Mouse (Mus musculus): ENCODE measurements around the gene Nsl1.

Nsl1 gene

GRCm38 (mm10) chr1:191093578-191093977 lies 30.8 kb downstream of the Nsl1 start:
- DNase-seq (ENCODE audit: low spot score in 2 of 2): no peak

GRCm38 (mm10) chr1:191095019-191095418 lies 32.2 kb downstream of the Nsl1 start:
- DNase-seq (ENCODE audit: low spot score in 2 of 2): no peak

- DNase-seq (ENCODE audit: low spot score in 2 of 2): no peak
Measured at GRCm38 (mm10) chr1:191096871-191097681, 34.3 kb downstream of the Nsl1 start.

GRCm38 (mm10) chr1:191097802-191098747 lies 35.3 kb downstream of the Nsl1 start, which contains the start of gene Batf3:
Gene Batf3, plus strand, starts transcription at chr1:191097847.
- peak in 1 of 2 experiments; percentile 53 for DNase-seq (ENCODE audit: low spot score in 2 of 2)

DNA sequence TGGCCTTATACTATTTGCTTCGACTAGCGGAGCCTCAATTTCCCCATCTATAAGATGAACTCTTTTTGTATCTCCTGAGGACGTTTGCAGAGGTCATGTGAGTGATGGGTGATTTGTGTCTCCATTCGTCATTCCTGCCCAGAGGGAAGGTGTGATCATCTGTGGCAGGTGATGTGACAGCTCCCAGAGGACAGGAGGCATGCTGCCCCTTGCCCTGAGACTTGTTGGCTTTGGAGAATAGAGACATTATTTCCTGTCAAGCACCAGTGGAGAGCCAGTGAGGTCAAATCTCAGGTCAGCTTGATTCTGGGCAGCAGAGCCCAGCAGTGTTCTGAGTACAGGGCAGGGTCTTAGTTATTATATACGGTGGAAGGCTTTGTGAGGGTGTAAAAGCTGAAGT lies 36.3 kb downstream of the Nsl1 start:
- no peak for DNase-seq (ENCODE audit: low spot score in 2 of 2)

DNA sequence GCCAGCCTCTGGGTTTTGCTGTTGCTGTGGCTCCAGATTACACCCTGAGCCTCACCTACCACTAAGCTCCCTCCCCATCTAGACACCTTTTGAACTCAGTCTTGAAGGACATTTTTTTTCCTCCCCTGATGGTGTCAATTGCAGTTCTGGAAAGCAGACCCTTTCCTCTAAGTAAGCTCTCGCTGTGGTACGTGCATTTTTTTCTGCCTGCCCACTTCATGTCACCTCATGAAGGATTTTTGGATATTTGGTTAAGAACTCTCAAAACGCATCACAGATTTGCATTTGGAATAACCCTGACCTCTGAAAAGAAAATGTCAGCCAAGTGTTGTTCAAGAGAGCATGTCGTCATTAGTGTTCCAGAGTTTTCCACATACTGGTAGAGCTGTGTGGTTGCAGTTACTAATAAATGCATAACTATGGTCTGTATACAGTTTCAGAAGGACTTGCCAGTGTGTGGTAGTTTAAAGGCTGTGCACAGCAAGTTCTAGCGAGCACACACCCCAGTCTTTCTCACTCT lies 37.0 kb downstream of the Nsl1 start:
- no peak for DNase-seq (ENCODE audit: low spot score in 2 of 2)

- DNase-seq (ENCODE audit: low spot score in 2 of 2): no peak
Measured at GRCm38 (mm10) chr1:191102730-191103370, 40.0 kb downstream of the Nsl1 start.

GRCm38 (mm10) chr1:191105246-191105645 lies 42.4 kb downstream of the Nsl1 start:
- no peak for DNase-seq (ENCODE audit: low spot score in 2 of 2)

DNA sequence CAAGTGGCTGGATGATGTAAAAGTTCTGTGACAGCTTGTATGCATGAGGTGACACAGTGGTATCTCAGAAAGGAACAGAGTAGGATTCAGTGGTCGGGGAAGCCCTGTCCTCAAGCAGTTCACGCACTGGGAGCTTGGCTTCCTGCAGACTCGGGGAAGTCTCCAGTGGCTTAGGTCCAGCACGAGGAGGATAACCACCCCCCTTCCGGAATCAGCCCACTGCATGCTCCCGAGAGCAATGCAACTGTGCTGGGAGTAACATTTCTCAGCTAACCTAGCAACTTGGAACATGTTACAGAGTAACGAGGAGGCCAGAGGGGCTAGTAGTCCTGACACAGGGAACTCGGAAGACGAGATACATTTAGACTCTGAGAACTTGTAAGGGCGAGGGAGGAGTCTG lies 44.5 kb downstream of the Nsl1 start:
- no peak for DNase-seq (ENCODE audit: low spot score in 2 of 2)

DNA sequence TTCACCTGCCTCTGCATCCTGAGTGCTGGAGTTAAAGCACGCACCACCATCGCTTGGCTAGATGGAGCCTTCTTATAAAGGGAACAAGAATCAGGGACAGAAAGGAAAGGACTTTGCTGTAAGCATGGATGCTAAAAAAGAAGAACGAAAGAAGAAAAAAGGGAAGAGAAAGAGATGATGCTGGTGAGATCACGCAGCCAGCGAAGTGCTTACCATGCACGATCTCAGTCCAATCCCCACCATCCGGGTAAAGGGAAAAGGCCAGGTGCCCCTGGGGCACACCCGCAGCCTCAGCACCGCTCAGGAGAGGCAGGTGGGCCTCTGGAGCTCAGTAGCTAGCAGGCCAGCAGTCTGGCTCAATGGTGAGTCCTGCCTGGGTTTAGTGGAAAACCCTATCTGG lies 47.1 kb downstream of the Nsl1 start:
- no peak for DNase-seq (ENCODE audit: low spot score in 2 of 2)

GRCm38 (mm10) chr1:191111146-191111545 lies 48.3 kb downstream of the Nsl1 start:
- no peak for DNase-seq (ENCODE audit: low spot score in 2 of 2)

GRCm38 (mm10) chr1:191114868-191115267 lies 52.1 kb downstream of the Nsl1 start:
- DNase-seq (ENCODE audit: low spot score in 2 of 2): no peak

DNA sequence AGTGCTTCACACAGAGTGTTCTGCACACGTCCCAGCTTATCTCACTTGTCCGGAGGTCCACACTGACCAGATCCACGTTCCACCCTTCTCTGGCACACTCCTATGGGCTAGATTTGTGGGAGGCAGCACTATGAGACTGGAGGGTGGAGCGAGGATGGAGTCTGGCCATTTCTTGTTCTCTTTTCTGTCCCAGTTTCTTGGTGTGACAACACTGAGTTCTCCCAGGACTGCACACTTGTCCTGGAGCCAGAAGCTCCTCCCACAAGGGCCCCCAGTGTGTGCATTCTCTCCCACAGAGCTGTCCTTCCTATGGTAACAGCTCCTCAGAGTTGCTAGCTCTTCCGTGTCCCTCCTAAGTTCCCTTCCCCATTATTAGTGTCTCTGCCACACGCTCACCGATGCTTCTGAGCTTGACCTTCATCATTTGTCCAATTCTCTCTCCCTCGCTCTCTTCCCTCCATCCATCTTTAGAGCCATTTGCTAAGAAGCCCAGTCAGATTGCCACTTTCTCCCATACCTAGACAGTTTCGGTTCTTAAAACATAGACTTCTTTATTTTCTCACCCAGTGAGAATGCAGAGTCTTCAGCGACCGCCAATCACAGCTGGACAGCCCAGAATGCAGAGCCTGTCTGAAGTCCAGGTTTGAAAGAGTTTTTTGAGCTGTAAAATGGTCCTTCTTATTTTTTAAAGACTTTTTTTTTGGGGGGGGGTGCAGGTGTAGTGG lies 52.9 kb downstream of the Nsl1 start:
- DNase-seq (ENCODE audit: low spot score in 2 of 2): no peak

DNA sequence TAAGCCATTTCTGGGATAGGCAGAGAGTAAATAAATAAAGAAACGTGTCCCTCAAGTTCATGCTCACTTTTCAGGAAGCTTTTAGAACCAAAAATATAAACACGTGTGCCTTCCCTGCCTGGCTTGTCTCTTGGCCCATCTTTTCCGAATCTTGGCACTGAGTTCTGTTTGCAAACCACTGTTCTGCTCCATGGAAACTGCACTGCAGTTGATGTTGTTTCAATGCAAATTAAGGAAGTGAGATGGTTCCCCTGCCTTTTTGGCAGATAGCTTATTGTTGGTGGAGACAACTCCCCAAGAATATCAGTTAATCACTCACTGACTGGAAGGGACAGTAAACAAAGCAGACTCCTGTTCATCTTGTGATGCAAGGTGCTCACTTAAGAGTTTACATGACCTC lies 59.9 kb downstream of the Nsl1 start:
- no peak for DNase-seq (ENCODE audit: low spot score in 2 of 2)

- no peak for DNase-seq (ENCODE audit: low spot score in 2 of 2)
Measured at GRCm38 (mm10) chr1:191123696-191124095, 60.9 kb downstream of the Nsl1 start.

- DNase-seq (ENCODE audit: low spot score in 2 of 2): no peak
Measured at GRCm38 (mm10) chr1:191124288-191124687, 61.5 kb downstream of the Nsl1 start.

- peak in 1 of 2 experiments; percentile 58 for DNase-seq (ENCODE audit: low spot score in 2 of 2)
Measured at GRCm38 (mm10) chr1:191125811-191126638, 63.2 kb downstream of the Nsl1 start.

GRCm38 (mm10) chr1:191131692-191132091 lies 68.9 kb downstream of the Nsl1 start:
- no peak for DNase-seq (ENCODE audit: low spot score in 2 of 2)

DNA sequence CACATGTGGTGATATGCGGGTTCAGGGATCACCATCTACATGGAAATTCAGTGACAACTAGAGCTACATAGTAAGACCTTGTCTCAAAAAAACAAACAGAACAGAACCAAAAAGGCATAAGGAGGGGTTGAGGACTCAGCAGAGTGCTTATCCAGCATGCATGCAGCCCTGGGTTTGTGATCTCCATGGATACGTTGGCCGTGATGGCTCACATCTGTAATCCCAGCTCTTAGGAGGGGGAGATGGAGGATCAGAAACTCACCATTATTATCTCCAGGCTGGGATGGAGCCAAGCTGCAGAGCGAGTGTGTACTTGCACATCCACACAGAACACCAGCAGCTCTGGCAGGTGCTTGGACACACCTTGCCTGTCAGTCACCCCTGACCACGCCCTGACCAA lies 69.4 kb downstream of the Nsl1 start:
- DNase-seq (ENCODE audit: low spot score in 2 of 2): no peak

GRCm38 (mm10) chr1:191132934-191133333 lies 70.1 kb downstream of the Nsl1 start:
- DNase-seq (ENCODE audit: low spot score in 2 of 2): no peak

Measured in cerebellum, postnatal 4 days (tissue).